Mouse (Mus musculus): Measurements from ENCODE around the gene Cdh23. TPM values are rescaled to one million over a fixed set of nuclear protein-coding genes. Genes with fewer than 3 reads are reported as not detected.
A peak's percentile ranks its signal among the peaks of the same experiment; 100 is the strongest.

Cdh23 gene
- polyA plus RNA-seq, 1 experiment from 2014 or later = 0.50 TPM

GRCm38 (mm10) chr10:60390177-60390903 lies 305.9 kb downstream of the Cdh23 start:
- ATAC-seq (ENCODE audit: low FRiP score, low TSS enrichment) = no peak
- WGBS = 53% methylated on average over 6 of the region's 6 CpGs
- no peak overlapping the region for H3K9ac ChIP-seq (replicated peaks; ENCODE audit: low read length)
- H3K9me3 ChIP-seq (ENCODE audit: low read length) = no peaks in the 10 kb centered on the region
- H3K4me2 ChIP-seq (replicated peaks; ENCODE audit: low read depth, low read length) = no peak overlapping the region
- no peak overlapping the region for H3K27ac ChIP-seq (ENCODE audit: low read length)
- no peaks in the 10 kb centered on the region for H3K36me3 ChIP-seq (ENCODE audit: insufficient read depth, low read length)
- no peaks in the 10 kb centered on the region for H3K27me3 ChIP-seq (ENCODE audit: insufficient read depth, low read length)
- no peak overlapping the region for H3K4me3 ChIP-seq (ENCODE audit: low read length)
- 0 out of 2 replicates have a peak, but pooled peaks cover 3% of the 10 kb centered on the region for H3K4me1 ChIP-seq (ENCODE audit: insufficient read depth, low read length)

GRCm38 (mm10) chr10:60389447-60389865 lies 306.8 kb downstream of the Cdh23 start:
- no peak for ATAC-seq (ENCODE audit: low FRiP score, low TSS enrichment)
- Histone ChIP-seq H3K9ac (replicated peaks; ENCODE audit: low read length) (no peak overlapping the region), H3K9me3 (ENCODE audit: low read length) (no peaks in the 10 kb centered on the region), H3K4me3 (ENCODE audit: low read length) (no peak overlapping the region), H3K27ac (ENCODE audit: low read length) (no peak overlapping the region), H3K4me1 (ENCODE audit: insufficient read depth, low read length) (0 out of 2 replicates have a peak, but pooled peaks cover 3% of the 10 kb centered on the region), H3K27me3 (ENCODE audit: insufficient read depth, low read length) (no peaks in the 10 kb centered on the region), H3K4me2 (replicated peaks; ENCODE audit: low read depth, low read length) (no peak overlapping the region), H3K36me3 (ENCODE audit: insufficient read depth, low read length) (no peaks in the 10 kb centered on the region)
- WGBS = 28% methylated on average over 9 of the region's 9 CpGs

GRCm38 (mm10) chr10:60388332-60388731 lies 308.0 kb downstream of the Cdh23 start:
- Histone ChIP-seq H3K4me2 (replicated peaks; ENCODE audit: low read depth, low read length) (no peak overlapping the region), H3K27me3 (ENCODE audit: insufficient read depth, low read length) (no peaks in the 10 kb centered on the region), H3K9me3 (ENCODE audit: low read length) (no peaks in the 10 kb centered on the region), H3K4me1 (ENCODE audit: insufficient read depth, low read length) (0 out of 2 replicates have a peak, but pooled peaks cover 3% of the 10 kb centered on the region), H3K9ac (replicated peaks; ENCODE audit: low read length) (no peak overlapping the region), H3K36me3 (ENCODE audit: insufficient read depth, low read length) (no peaks in the 10 kb centered on the region), H3K4me3 (ENCODE audit: low read length) (no peak overlapping the region), H3K27ac (ENCODE audit: low read length) (no peak overlapping the region)
- WGBS = 92% methylated on average over 2 of the region's 2 CpGs
- no peak for ATAC-seq (ENCODE audit: low FRiP score, low TSS enrichment)

GRCm38 (mm10) chr10:60381142-60381925 lies 315.0 kb downstream of the Cdh23 start:
- no peaks in the 10 kb centered on the region for H3K36me3 ChIP-seq (ENCODE audit: insufficient read depth, low read length)
- peak; percentile 21; the same call in 1 of the 2 replicates for ATAC-seq (ENCODE audit: low FRiP score, low TSS enrichment)
- H3K9me3 ChIP-seq (ENCODE audit: low read length) = no peaks in the 10 kb centered on the region

GRCm38 (mm10) chr10:60380229-60380628 lies 316.1 kb downstream of the Cdh23 start:
- no peak overlapping the region for H3K27ac ChIP-seq (ENCODE audit: low read length)
- WGBS = 61% methylated on average over 3 of the region's 3 CpGs

More at GRCm38 (mm10) chr10:60381142-60381925, 315.0 kb downstream of the Cdh23 start:
- Histone ChIP-seq H3K4me2 (replicated peaks; ENCODE audit: low read depth, low read length) (no peak overlapping the region), H3K4me3 (ENCODE audit: low read length) (no peak overlapping the region), H3K9ac (replicated peaks; ENCODE audit: low read length) (no peak overlapping the region), H3K4me1 (ENCODE audit: insufficient read depth, low read length) (no peaks in the 10 kb centered on the region), H3K27ac (ENCODE audit: low read length) (no peak overlapping the region), H3K27me3 (ENCODE audit: insufficient read depth, low read length) (no peaks in the 10 kb centered on the region)
- WGBS = 72% methylated on average over 10 of the region's 10 CpGs

GRCm38 (mm10) chr10:60379419-60379957 lies 316.8 kb downstream of the Cdh23 start:
- Histone ChIP-seq H3K4me1 (ENCODE audit: insufficient read depth, low read length) (no peaks in the 10 kb centered on the region), H3K4me3 (ENCODE audit: low read length) (no peak overlapping the region), H3K27me3 (ENCODE audit: insufficient read depth, low read length) (no peaks in the 10 kb centered on the region), H3K36me3 (ENCODE audit: insufficient read depth, low read length) (no peaks in the 10 kb centered on the region), H3K9me3 (ENCODE audit: low read length) (no peaks in the 10 kb centered on the region), H3K4me2 (replicated peaks; ENCODE audit: low read depth, low read length) (no peak overlapping the region), H3K27ac (ENCODE audit: low read length) (no peak overlapping the region), H3K9ac (replicated peaks; ENCODE audit: low read length) (no peak overlapping the region)
- no peak for ATAC-seq (ENCODE audit: low FRiP score, low TSS enrichment)
- 67% methylated on average over 9 of the region's 9 CpGs for WGBS

More at GRCm38 (mm10) chr10:60380229-60380628, 316.1 kb downstream of the Cdh23 start:
- no peak overlapping the region for H3K9ac ChIP-seq (replicated peaks; ENCODE audit: low read length)
- H3K4me2 ChIP-seq (replicated peaks; ENCODE audit: low read depth, low read length) = no peak overlapping the region
- no peaks in the 10 kb centered on the region for H3K9me3 ChIP-seq (ENCODE audit: low read length)
- no peaks in the 10 kb centered on the region for H3K36me3 ChIP-seq (ENCODE audit: insufficient read depth, low read length)
- no peaks in the 10 kb centered on the region for H3K27me3 ChIP-seq (ENCODE audit: insufficient read depth, low read length)
- H3K4me1 ChIP-seq (ENCODE audit: insufficient read depth, low read length) = no peaks in the 10 kb centered on the region
- no peak overlapping the region for H3K4me3 ChIP-seq (ENCODE audit: low read length)
- ATAC-seq (ENCODE audit: low FRiP score, low TSS enrichment) = no peak

- 89% methylated on average over 16 of the region's 16 CpGs for WGBS
- no peak overlapping the region for H3K27ac ChIP-seq (ENCODE audit: low read length)
- no peak overlapping the region for H3K4me2 ChIP-seq (replicated peaks; ENCODE audit: low read depth, low read length)
- peaks cover 4% of the 10 kb centered on the region; the same call in 1 of the 2 replicates for H3K4me1 ChIP-seq (ENCODE audit: insufficient read depth, low read length)
- H3K9ac ChIP-seq (replicated peaks; ENCODE audit: low read length) = no peak overlapping the region
- H3K36me3 ChIP-seq (ENCODE audit: insufficient read depth, low read length) = no peaks in the 10 kb centered on the region
- no peak for ATAC-seq (ENCODE audit: low FRiP score, low TSS enrichment)
- no peaks in the 10 kb centered on the region for H3K27me3 ChIP-seq (ENCODE audit: insufficient read depth, low read length)
- H3K4me3 ChIP-seq (ENCODE audit: low read length) = no peak overlapping the region
- no peaks in the 10 kb centered on the region for H3K9me3 ChIP-seq (ENCODE audit: low read length)
These were observed 319.6 kb downstream of the Cdh23 start for GRCm38 (mm10) chr10:60376704-60377103.

GRCm38 (mm10) chr10:60373937-60374578 lies 322.2 kb downstream of the Cdh23 start:
- peak; percentile 55 for ATAC-seq (ENCODE audit: low FRiP score, low TSS enrichment)
- Histone ChIP-seq H3K9me3 (ENCODE audit: low read length) (no peaks in the 10 kb centered on the region), H3K27me3 (ENCODE audit: insufficient read depth, low read length) (no peaks in the 10 kb centered on the region), H3K36me3 (ENCODE audit: insufficient read depth, low read length) (no peaks in the 10 kb centered on the region), H3K9ac (replicated peaks; ENCODE audit: low read length) (no peak overlapping the region), H3K4me1 (ENCODE audit: insufficient read depth, low read length) (peaks cover 8% of the 10 kb centered on the region), H3K27ac (ENCODE audit: low read length) (peak overlapping the region; percentile 36), H3K4me2 (replicated peaks; ENCODE audit: low read depth, low read length) (no peak overlapping the region), H3K4me3 (ENCODE audit: low read length) (no peak overlapping the region)
- WGBS = 49% methylated on average over 8 of the region's 8 CpGs

GRCm38 (mm10) chr10:60373543-60373936 lies 322.8 kb downstream of the Cdh23 start:
- Histone ChIP-seq H3K27me3 (ENCODE audit: insufficient read depth, low read length) (no peaks in the 10 kb centered on the region), H3K4me1 (ENCODE audit: insufficient read depth, low read length) (peaks cover 8% of the 10 kb centered on the region), H3K9ac (replicated peaks; ENCODE audit: low read length) (no peak overlapping the region), H3K27ac (ENCODE audit: low read length) (peak overlapping the region; percentile 36; the same call in 1 of the 2 replicates), H3K4me3 (ENCODE audit: low read length) (no peak overlapping the region), H3K36me3 (ENCODE audit: insufficient read depth, low read length) (no peaks in the 10 kb centered on the region), H3K4me2 (replicated peaks; ENCODE audit: low read depth, low read length) (no peak overlapping the region), H3K9me3 (ENCODE audit: low read length) (no peaks in the 10 kb centered on the region)
- ATAC-seq (ENCODE audit: low FRiP score, low TSS enrichment) = no peak
- WGBS = 41% methylated on average over 6 of the region's 6 CpGs
